Mouse (Mus musculus): Measurements from ENCODE around the gene Gpn1.

Gpn1 gene

GRCm38 (mm10) chr5:31559401-31559800, 64.9 kb downstream of the Gpn1 start:
- DNase-seq (ENCODE audit: low spot score) = no peak

GRCm38 (mm10) chr5:31560352-31560751, 65.8 kb downstream of the Gpn1 start:
- DNase-seq (ENCODE audit: low spot score) = no peak

GRCm38 (mm10) chr5:31562036-31562666, 67.6 kb downstream of the Gpn1 start:
- DNase-seq (ENCODE audit: low spot score) = no peak
